Mouse (Mus musculus): ENCODE measurements around the gene Olfr1080. TPM values are rescaled to one million over a fixed set of nuclear protein-coding genes. Genes with fewer than 3 reads are reported as not detected.
"Not testable (repeated sequence)": the region's sequence is repeated elsewhere in the genome, so short reads cannot be mapped to it uniquely, and the experiment has no call there.

The Olfr1080 gene
- polyA plus RNA-seq (2015; fragmentation: Nextera tagmentation; extraction: Ambion mirVana): not detected in 2 replicates

DNA sequence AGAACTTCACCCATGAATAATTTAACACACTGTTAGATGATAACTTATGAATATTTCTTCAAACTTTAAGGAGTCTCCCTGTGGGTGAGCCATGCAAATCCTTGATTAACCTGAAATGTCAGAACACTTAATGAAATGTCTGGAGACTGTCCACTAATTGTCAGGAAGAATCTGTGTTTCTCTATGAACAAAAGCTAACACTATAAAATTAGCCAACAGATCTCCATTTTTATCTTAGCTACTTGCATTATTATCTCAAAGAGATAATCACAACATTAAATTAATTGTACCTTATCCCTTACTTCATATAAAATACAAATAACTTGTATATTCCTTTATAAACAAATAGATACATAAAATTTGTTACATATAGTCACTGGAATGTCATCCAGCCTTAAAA is at the start of gene Olfr1080:
TSS of gene Olfr1080 (minus strand) at position 101 of the 400 bp plus-strand sequence.
- not testable (repeated sequence) for H3K9me3 ChIP-seq; ATAC-seq (ENCODE audit: low FRiP score, low read depth); H3K4me1 ChIP-seq; H3K4me3 ChIP-seq; H3K4me2 ChIP-seq (replicated peaks); H3K27ac ChIP-seq; H3K36me3 ChIP-seq; H3K9ac ChIP-seq; H3K27me3 ChIP-seq

GRCm38 (mm10) chr2:86598866-86599265 is 40.8 kb upstream of the Olfr1080 start, which contains the start of gene Olfr1082:
Olfr1082 (minus strand) TSS chr2:86598966.
- not testable (repeated sequence) for ATAC-seq (ENCODE audit: low FRiP score, low read depth)

DNA sequence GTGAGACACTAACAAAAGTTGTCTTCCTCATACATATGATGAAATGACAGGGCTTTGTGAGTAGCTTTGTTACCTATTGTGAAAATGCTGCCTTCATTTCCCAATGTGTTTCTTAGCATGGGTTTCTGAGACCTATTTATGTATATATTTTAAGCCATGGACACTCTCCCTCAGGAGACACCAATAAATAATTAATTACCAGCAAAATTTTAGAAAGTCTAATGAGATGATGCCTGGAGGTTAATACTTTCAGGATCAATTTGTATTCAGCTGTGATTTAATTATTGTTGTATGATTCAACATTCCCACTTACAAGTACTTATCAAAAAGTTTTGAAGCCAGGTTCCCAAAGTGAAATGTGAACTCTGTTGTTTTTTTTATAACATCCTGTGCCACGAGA is 15.7 kb downstream of the Olfr1080 start, which contains the start of gene Olfr1079:
TSS of gene Olfr1079 (minus strand) at position 101 of the 400 bp plus-strand sequence.
- 64% methylated on average over 1 of the region's 1 CpGs for WGBS
- Histone ChIP-seq H3K36me3 (no peaks in the 10 kb centered on the region), H3K27ac (no peak within 1 kb of the TSS), H3K4me1 (no peaks in the 10 kb centered on the region), H3K4me2 (replicated peaks) (no peak within 1 kb of the TSS), H3K9me3 (no peaks in the 10 kb centered on the region), H3K9ac (no peak within 1 kb of the TSS), H3K4me3 (no peak within 1 kb of the TSS), H3K27me3 (no peaks in the 10 kb centered on the region)
- no peak for ATAC-seq (ENCODE audit: low FRiP score, low read depth)

More at GRCm38 (mm10) chr2:86598866-86599265, 40.8 kb upstream of the Olfr1080 start, which contains the start of gene Olfr1082:
- not testable (repeated sequence) for H3K9ac ChIP-seq; H3K9me3 ChIP-seq; H3K27ac ChIP-seq; H3K4me3 ChIP-seq; H3K4me2 ChIP-seq (replicated peaks); H3K4me1 ChIP-seq; H3K27me3 ChIP-seq; H3K36me3 ChIP-seq
- WGBS: 41% methylated on average over 1 of the region's 1 CpGs

DNA sequence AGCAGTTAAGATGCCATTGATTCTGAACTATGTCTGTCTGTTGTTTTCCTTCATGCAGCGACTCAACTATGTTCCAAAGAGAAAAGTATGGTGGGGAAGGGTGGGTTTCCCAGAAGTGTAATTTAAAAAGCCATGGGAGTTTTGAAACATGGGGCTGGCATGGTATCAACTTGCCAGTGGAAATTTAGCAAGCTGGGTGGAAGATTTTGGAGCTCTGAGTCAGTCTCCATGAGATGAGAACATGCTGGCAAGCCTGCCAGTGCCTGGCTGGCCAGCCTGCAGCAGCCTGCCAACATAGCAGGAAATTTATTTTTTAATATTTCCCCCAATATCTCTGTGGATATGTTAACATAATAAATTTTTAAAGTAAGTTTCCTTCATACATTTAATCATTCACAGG is 27.0 kb downstream of the Olfr1080 start:
- Histone ChIP-seq H3K4me2 (replicated peaks) (no peak overlapping the region), H3K27ac (no peak overlapping the region), H3K36me3 (no peaks in the 10 kb centered on the region), H3K4me1 (no peaks in the 10 kb centered on the region), H3K9me3 (no peaks in the 10 kb centered on the region), H3K27me3 (no peaks in the 10 kb centered on the region), H3K4me3 (no peak overlapping the region), H3K9ac (no peak overlapping the region)
- WGBS: 74% methylated on average over 1 of the region's 1 CpGs
- no peak for ATAC-seq (ENCODE audit: low FRiP score, low read depth)

- Histone ChIP-seq H3K9me3 (no peaks in the 10 kb centered on the region), H3K4me3 (no peak within 1 kb of the TSS), H3K9ac (no peak within 1 kb of the TSS), H3K4me1 (no peaks in the 10 kb centered on the region), H3K27me3 (no peaks in the 10 kb centered on the region), H3K36me3 (no peaks in the 10 kb centered on the region), H3K4me2 (replicated peaks) (no peak within 1 kb of the TSS), H3K27ac (no peak within 1 kb of the TSS)
- ATAC-seq (ENCODE audit: low FRiP score, low read depth): no peak
- WGBS: 58% methylated on average over 1 of the region's 1 CpGs
These were observed 49.9 kb downstream of the Olfr1080 start, which contains the start of gene Olfr1076 for GRCm38 (mm10) chr2:86508161-86508560. Olfr1076 (plus strand) TSS chr2:86508461.

Other genes starting within 250 kb of the Olfr1080 start
- gene Olfr1053, start 243.0 kb downstream of the Olfr1080 start, polyA plus RNA-seq (2015; fragmentation: Nextera tagmentation; extraction: Ambion mirVana): not detected in 2 replicates
- gene Olfr1054, start 222.8 kb downstream of the Olfr1080 start, polyA plus RNA-seq (2015; fragmentation: Nextera tagmentation; extraction: Ambion mirVana): not detected in 2 replicates
- gene Olfr1055, start 208.0 kb downstream of the Olfr1080 start, polyA plus RNA-seq (2015; fragmentation: Nextera tagmentation; extraction: Ambion mirVana): not detected in 2 replicates
- not detected in 2 replicates for gene Olfr1056, start 195.8 kb downstream of the Olfr1080 start, polyA plus RNA-seq (2015; fragmentation: Nextera tagmentation; extraction: Ambion mirVana)
- gene Olfr1057, start 179.8 kb downstream of the Olfr1080 start, polyA plus RNA-seq (2015; fragmentation: Nextera tagmentation; extraction: Ambion mirVana): not detected in 2 replicates
- gene Olfr1058, start 169.7 kb downstream of the Olfr1080 start, polyA plus RNA-seq (2015; fragmentation: Nextera tagmentation; extraction: Ambion mirVana): not detected in 2 replicates
- not detected in 2 replicates for gene Olfr1061, start 144.2 kb downstream of the Olfr1080 start, polyA plus RNA-seq (2015; fragmentation: Nextera tagmentation; extraction: Ambion mirVana)
- gene Olfr1062, start 131.5 kb downstream of the Olfr1080 start, polyA plus RNA-seq (2015; fragmentation: Nextera tagmentation; extraction: Ambion mirVana): not detected in 2 replicates
- gene Olfr1065, start 107.6 kb downstream of the Olfr1080 start, polyA plus RNA-seq (2015; fragmentation: Nextera tagmentation; extraction: Ambion mirVana): not detected in 2 replicates
- not detected in 2 replicates for gene Olfr1066, start 102.0 kb downstream of the Olfr1080 start, polyA plus RNA-seq (2015; fragmentation: Nextera tagmentation; extraction: Ambion mirVana)
- not detected in 2 replicates for gene Olfr228, start 70.8 kb downstream of the Olfr1080 start, polyA plus RNA-seq (2015; fragmentation: Nextera tagmentation; extraction: Ambion mirVana)
- not detected in 2 replicates for gene Olfr1076, start 49.8 kb downstream of the Olfr1080 start, polyA plus RNA-seq (2015; fragmentation: Nextera tagmentation; extraction: Ambion mirVana)
- gene Olfr1079, start 15.8 kb downstream of the Olfr1080 start, polyA plus RNA-seq (2015; fragmentation: Nextera tagmentation; extraction: Ambion mirVana): not detected in 2 replicates
- gene Olfr1082, start 40.7 kb upstream of the Olfr1080 start, polyA plus RNA-seq (2015; fragmentation: Nextera tagmentation; extraction: Ambion mirVana): not detected in 2 replicates
- not detected in 2 replicates for gene Olfr1084, start 81.5 kb upstream of the Olfr1080 start, polyA plus RNA-seq (2015; fragmentation: Nextera tagmentation; extraction: Ambion mirVana)
- gene Olfr1085, start 103.8 kb upstream of the Olfr1080 start, polyA plus RNA-seq (2015; fragmentation: Nextera tagmentation; extraction: Ambion mirVana): not detected in 2 replicates
- not detected in 2 replicates for gene Olfr1086, start 121.9 kb upstream of the Olfr1080 start, polyA plus RNA-seq (2015; fragmentation: Nextera tagmentation; extraction: Ambion mirVana)
- not detected in 2 replicates for gene Olfr1087, start 140.2 kb upstream of the Olfr1080 start, polyA plus RNA-seq (2015; fragmentation: Nextera tagmentation; extraction: Ambion mirVana)
- not detected in 2 replicates for gene Olfr1089, start 175.5 kb upstream of the Olfr1080 start, polyA plus RNA-seq (2015; fragmentation: Nextera tagmentation; extraction: Ambion mirVana)
- gene Olfr1090, start 200.8 kb upstream of the Olfr1080 start, polyA plus RNA-seq (2015; fragmentation: Nextera tagmentation; extraction: Ambion mirVana): not detected in 2 replicates
- not detected in 2 replicates for gene Olfr1093, start 224.2 kb upstream of the Olfr1080 start, polyA plus RNA-seq (2015; fragmentation: Nextera tagmentation; extraction: Ambion mirVana)

Measured in limb, embryonic 13.5 days (tissue).